Mouse (Mus musculus) intestine, embryonic 14.5 days (tissue): ENCODE data around the gene Slc7a10. TPM values are rescaled to one million over a fixed set of nuclear protein-coding genes. Genes with fewer than 3 reads are reported as not detected.

Source experiments
- ATAC-seq: fragments of 200-750 bp; cut with Nextera tagmentation; replicated peaks from 2 replicates; pipeline ENCODE4 v1.8.0; 2017; ENCODE audit warnings: low read depth, moderate number of reproducible peaks, moderate TSS enrichment, moderate library complexity; ENCODE audit not compliant: low FRiP score, low TSS enrichment
- DNase-seq: peaks from one replicate; pipeline ENCODE4 v3.0.0-alpha.2; 2018; ENCODE audit warnings: low spot score
- H3K27ac ChIP-seq: fragments of 300-500 bp; sonication (generic); 2 replicates; pipeline ENCODE4 v1.5.1; 2014; ENCODE audit warnings: low read depth, mild to moderate bottlenecking, control low read depth
- H3K27me3 ChIP-seq: fragments of 300-500 bp; sonication (generic); replicated peaks from 2 replicates; pipeline ENCODE4 v1.6.1; 2014; ENCODE audit warnings: low read length, control low read depth; ENCODE audit not compliant: control insufficient read depth, insufficient read depth
- H3K36me3 ChIP-seq: fragments of 300-500 bp; sonication (generic); 2 replicates; pipeline ENCODE4 v1.6.1; 2014; ENCODE audit warnings: low read length, control low read depth; ENCODE audit not compliant: control insufficient read depth, insufficient read depth
- H3K4me1 ChIP-seq: fragments of 300-500 bp; sonication (generic); replicated peaks from 2 replicates; pipeline ENCODE4 v1.6.1; 2014; ENCODE audit warnings: low read length, control low read depth, mixed read lengths; ENCODE audit not compliant: control insufficient read depth, insufficient read depth
- H3K4me2 ChIP-seq: fragments of 300-500 bp; sonication (generic); 2 replicates; pipeline ENCODE4 v1.6.1; 2014; ENCODE audit warnings: low read length
- H3K4me3 ChIP-seq: fragments of 300-500 bp; sonication (generic); 2 replicates; pipeline ENCODE4 v1.5.1; 2014; ENCODE audit warnings: low read depth, low read length, control low read depth, mixed read lengths
- H3K9ac ChIP-seq: fragments of 300-500 bp; sonication (generic); 2 replicates; pipeline ENCODE4 v1.6.1; 2014; ENCODE audit warnings: mild to moderate bottlenecking, low read length
- H3K9me3 ChIP-seq: fragments of 300-500 bp; sonication (generic); 2 replicates; pipeline ENCODE4 v1.6.1; 2016; ENCODE audit warnings: low read length, control low read depth; ENCODE audit not compliant: control insufficient read depth
- WGBS: fragments of 180-500 bp; shearing (Covaris S2); extraction: QIAGEN DNeasy Blood & Tissue Kit; methylation state at CpG from one replicate; pipeline ENCODE4 v1.1.7; 2014; 5-methylcytosine and 5-hydroxymethylcytosine counted together
- polyA plus RNA-seq: library from polyadenylated mRNA; unstranded; fragments of >200 nt; fragmentation: Nextera tagmentation; extraction: Ambion mirVana; gene quantifications from 2 replicates; pipeline ENCODE4 v1.2.1, GENCODE M21; 2014

The Slc7a10 gene
- polyA plus RNA-seq, 1 experiment from 2014 or later: 0.81 TPM

GRCm38 (mm10) chr7:35215225-35215624 lies 29.0 kb downstream of the Slc7a10 start, which contains the start of gene Lrp3:
TSS of gene Lrp3 (minus strand) at chr7:35215498.
- Histone ChIP-seq H3K9ac (peak within 1 kb of the TSS; percentile 64), H3K4me1 (peaks cover 7% of the 10 kb centered on the region), H3K27me3 (no peaks in the 10 kb centered on the region), H3K27ac (peak within 1 kb of the TSS; percentile 19; the same call in 1 of the 2 replicates), H3K4me2 (peak within 1 kb of the TSS; percentile 63), H3K9me3 (no peaks in the 10 kb centered on the region), H3K36me3 (peaks cover 6% of the 10 kb centered on the region; the same call in 1 of the 2 replicates), H3K4me3 (peak within 1 kb of the TSS; percentile 61)
- WGBS: under 1% methylated on average over 43 of the region's 53 CpGs
- ATAC-seq: peak; percentile 93
- peak; percentile 86 for DNase-seq

GRCm38 (mm10) chr7:35215731-35216130 lies 29.5 kb downstream of the Slc7a10 start:
- DNase-seq (no peak), ATAC-seq (no peak)
- WGBS: 44% methylated on average over 5 of the region's 5 CpGs
- H3K27me3 ChIP-seq: no peaks in the 10 kb centered on the region
- no peaks in the 10 kb centered on the region for H3K9me3 ChIP-seq
- H3K9ac ChIP-seq: no peak overlapping the region
- H3K4me3 ChIP-seq: peak overlapping the region; percentile 61
- H3K4me2 ChIP-seq: peak overlapping the region; percentile 63
- peaks cover 2% of the 10 kb centered on the region; the same call in 1 of the 2 replicates for H3K36me3 ChIP-seq
- H3K4me1 ChIP-seq: peaks cover 7% of the 10 kb centered on the region
- no peak overlapping the region for H3K27ac ChIP-seq

GRCm38 (mm10) chr7:35220694-35221365 lies 34.6 kb downstream of the Slc7a10 start:
- Histone ChIP-seq H3K9ac (no peak overlapping the region), H3K9me3 (no peaks in the 10 kb centered on the region), H3K4me2 (no peak overlapping the region), H3K4me1 (no peaks in the 10 kb centered on the region), H3K27ac (no peak overlapping the region), H3K27me3 (no peaks in the 10 kb centered on the region), H3K4me3 (no peak overlapping the region), H3K36me3 (no peaks in the 10 kb centered on the region)
- ATAC-seq: no peak
- WGBS: 70% methylated on average over 9 of the region's 9 CpGs
- no peak for DNase-seq

- Histone ChIP-seq H3K4me2 (no peak overlapping the region), H3K27me3 (no peaks in the 10 kb centered on the region), H3K36me3 (no peaks in the 10 kb centered on the region), H3K4me1 (0 out of 2 replicates have a peak, but pooled peaks cover 6% of the 10 kb centered on the region), H3K27ac (no peak overlapping the region), H3K9me3 (no peaks in the 10 kb centered on the region), H3K4me3 (no peak overlapping the region), H3K9ac (no peak overlapping the region)
- DNase-seq (no peak), ATAC-seq (no peak)
- 70% methylated on average over 3 of the region's 3 CpGs for WGBS
Observed at GRCm38 (mm10) chr7:35230333-35230732, 44.1 kb downstream of the Slc7a10 start.

- H3K9me3 ChIP-seq: no peaks in the 10 kb centered on the region
- H3K4me2 ChIP-seq: no peak overlapping the region
- no peak for ATAC-seq
- no peak for DNase-seq
- no peak overlapping the region for H3K27ac ChIP-seq
- H3K9ac ChIP-seq: no peak overlapping the region
- H3K4me1 ChIP-seq: 0 out of 2 replicates have a peak, but pooled peaks cover 9% of the 10 kb centered on the region
- H3K4me3 ChIP-seq: no peak overlapping the region
- no peaks in the 10 kb centered on the region for H3K36me3 ChIP-seq
- no peaks in the 10 kb centered on the region for H3K27me3 ChIP-seq
- WGBS: 28% methylated on average over 13 of the region's 13 CpGs
Observed at GRCm38 (mm10) chr7:35232796-35233455, 46.7 kb downstream of the Slc7a10 start.

- Histone ChIP-seq H3K4me2 (peak overlapping the region; percentile 62), H3K4me3 (peak overlapping the region; percentile 69), H3K27ac (peak overlapping the region; percentile 90), H3K9ac (peak overlapping the region; percentile 61), H3K36me3 (no peaks in the 10 kb centered on the region), H3K4me1 (0 out of 2 replicates have a peak, but pooled peaks cover 9% of the 10 kb centered on the region), H3K27me3 (no peaks in the 10 kb centered on the region), H3K9me3 (no peaks in the 10 kb centered on the region)
- no peak for ATAC-seq
- WGBS: 48% methylated on average over 12 of the region's 12 CpGs
- DNase-seq: no peak
Observed at GRCm38 (mm10) chr7:35233861-35234260, 47.7 kb downstream of the Slc7a10 start.

DNA sequence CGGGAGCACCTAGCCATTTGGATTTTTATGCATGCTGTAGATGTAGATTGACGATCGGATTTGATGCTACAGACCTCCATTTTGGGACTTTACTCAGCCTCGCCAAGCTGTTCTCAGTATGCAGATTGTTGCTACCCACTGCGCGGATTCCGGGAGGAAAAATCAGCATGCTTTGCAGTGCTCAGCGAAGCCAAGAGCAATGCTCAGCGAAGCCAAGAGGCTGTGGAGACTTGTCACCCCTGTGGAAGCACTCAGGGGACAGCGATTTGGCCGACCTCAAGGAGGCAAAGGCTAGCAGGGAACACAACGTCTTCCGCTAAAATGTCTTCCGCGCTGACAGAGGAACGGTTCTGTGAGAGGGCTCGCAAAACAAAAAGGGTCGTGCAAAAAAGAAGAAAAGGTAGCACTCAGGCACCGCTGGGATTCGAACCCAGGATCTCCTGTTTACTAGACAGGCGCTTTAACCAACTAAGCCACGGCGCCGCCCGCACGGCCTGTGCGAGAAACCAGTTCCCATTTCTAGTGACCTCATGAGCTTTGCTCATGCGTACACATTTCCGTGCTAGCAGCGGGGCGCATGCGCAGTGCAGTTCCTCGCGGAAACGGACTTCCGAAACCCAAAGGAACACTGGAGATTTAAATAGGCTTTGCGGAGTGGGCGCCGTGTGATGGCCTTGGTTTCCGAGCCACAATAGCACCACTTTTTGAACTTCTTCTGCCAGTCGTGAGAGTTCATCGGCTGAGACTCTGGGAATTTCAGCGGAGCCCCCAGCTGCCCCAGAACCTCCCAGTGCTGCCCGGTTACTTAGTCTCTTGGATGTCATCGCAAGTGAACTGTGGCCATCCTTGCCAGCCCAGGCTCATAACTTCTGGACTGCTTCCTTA lies 48.4 kb downstream of the Slc7a10 start:
- Histone ChIP-seq H3K9me3 (no peaks in the 10 kb centered on the region), H3K4me2 (peak overlapping the region; percentile 62), H3K4me3 (peak overlapping the region; percentile 69), H3K27ac (peak overlapping the region; percentile 90), H3K36me3 (no peaks in the 10 kb centered on the region), H3K9ac (peak overlapping the region; percentile 61), H3K27me3 (no peaks in the 10 kb centered on the region), H3K4me1 (0 out of 2 replicates have a peak, but pooled peaks cover 9% of the 10 kb centered on the region)
- ATAC-seq (peak; percentile 95), DNase-seq (peak; percentile 100)
- under 1% methylated on average over 45 of the region's 45 CpGs for WGBS

GRCm38 (mm10) chr7:35235308-35235707 lies 49.1 kb downstream of the Slc7a10 start:
- Histone ChIP-seq H3K4me2 (peak overlapping the region; percentile 67), H3K27ac (peak overlapping the region; percentile 90), H3K4me3 (peak overlapping the region; percentile 69), H3K9me3 (no peaks in the 10 kb centered on the region), H3K27me3 (no peaks in the 10 kb centered on the region), H3K4me1 (0 out of 2 replicates have a peak, but pooled peaks cover 9% of the 10 kb centered on the region), H3K36me3 (no peaks in the 10 kb centered on the region), H3K9ac (no peak overlapping the region)
- ATAC-seq (peak; percentile 70), DNase-seq (peak; percentile 80)
- WGBS: 18% methylated on average over 9 of the region's 9 CpGs
